Mouse (Mus musculus) CD4-positive, CD25-positive, alpha-beta regulatory T cell, adult 4 months (primary cell): ENCODE data around the gene Qk. TPM values are rescaled to one million over a fixed set of nuclear protein-coding genes. Genes with fewer than 3 reads are reported as not detected.

Experiments used
- ATAC-seq: one replicate; pipeline ENCODE4 v1.8.0; 2017
- polyA plus RNA-seq, 2 experiments: library from polyadenylated mRNA; unstranded; fragments of 100-300 nt; shearing (Covaris generic); gene quantifications; one replicate each; pipeline ENCODE4 v1.2.1; 2017

Qk gene
- polyA plus RNA-seq, 2 experiments from 2014 or later = 9.8 to 16.3 TPM

GRCm38 (mm10) chr17:10236595-10236994 is 83.1 kb downstream of the Qk start:
- no peak for ATAC-seq

DNA sequence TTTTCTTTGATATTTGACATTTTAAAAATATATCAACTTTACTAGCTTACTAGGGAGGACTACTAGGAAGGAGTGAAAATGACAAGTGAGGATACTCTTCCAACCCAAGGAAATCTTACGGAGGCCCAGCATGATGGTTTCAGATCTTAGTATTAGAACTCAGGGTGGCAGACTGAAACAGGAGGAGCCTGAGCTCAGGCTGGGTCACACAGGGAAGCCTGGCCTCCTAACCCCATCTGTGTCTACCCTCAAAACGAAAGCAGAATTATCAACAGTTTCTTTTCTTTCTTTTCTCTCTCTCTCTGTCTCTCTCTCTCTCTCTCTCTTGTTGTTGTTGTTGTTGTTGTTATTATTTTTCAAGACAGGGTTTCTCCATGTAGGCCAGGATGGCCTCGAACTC is 87.2 kb downstream of the Qk start:
- peak; percentile 82 for ATAC-seq

DNA sequence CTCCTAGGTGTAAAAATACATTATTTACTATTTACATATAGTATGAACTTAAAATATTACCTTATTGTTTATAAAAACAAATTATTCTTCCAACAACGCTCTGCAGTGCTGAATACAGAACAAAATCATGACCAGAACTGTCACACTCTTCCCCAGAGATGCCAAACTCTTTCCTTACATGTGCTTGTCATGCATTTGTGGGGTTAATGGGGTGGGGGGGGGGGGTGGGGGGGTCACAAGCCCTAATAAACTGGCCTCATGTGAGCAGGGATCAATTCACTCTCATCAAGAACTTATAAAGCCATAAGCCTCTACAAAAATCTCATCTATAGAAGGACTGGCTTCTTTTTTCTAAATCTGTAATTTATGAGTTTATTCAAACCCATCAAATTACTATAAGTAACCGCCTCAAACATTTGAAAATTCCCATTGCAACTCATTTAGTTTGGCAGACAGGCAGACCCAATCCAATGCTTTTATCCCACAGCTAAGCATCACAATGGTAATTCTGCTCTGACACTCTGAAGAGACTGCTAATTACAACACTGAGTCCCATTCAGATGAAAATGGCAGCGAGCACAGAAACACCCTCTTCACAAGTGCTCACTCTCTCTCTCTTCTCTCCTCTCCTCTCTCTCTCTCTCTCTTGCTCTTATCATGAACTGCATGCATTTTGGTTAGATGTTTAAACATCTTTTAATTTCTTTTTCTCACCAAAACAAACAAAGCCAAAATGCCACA is 91.7 kb downstream of the Qk start:
- ATAC-seq = no peak

- no peak for ATAC-seq
Observed at GRCm38 (mm10) chr17:10216164-10216563, 103.5 kb downstream of the Qk start.

GRCm38 (mm10) chr17:10209154-10209777 is 110.4 kb downstream of the Qk start:
- no peak for ATAC-seq

GRCm38 (mm10) chr17:10198662-10199061 is 121.0 kb downstream of the Qk start:
- ATAC-seq = no peak

DNA sequence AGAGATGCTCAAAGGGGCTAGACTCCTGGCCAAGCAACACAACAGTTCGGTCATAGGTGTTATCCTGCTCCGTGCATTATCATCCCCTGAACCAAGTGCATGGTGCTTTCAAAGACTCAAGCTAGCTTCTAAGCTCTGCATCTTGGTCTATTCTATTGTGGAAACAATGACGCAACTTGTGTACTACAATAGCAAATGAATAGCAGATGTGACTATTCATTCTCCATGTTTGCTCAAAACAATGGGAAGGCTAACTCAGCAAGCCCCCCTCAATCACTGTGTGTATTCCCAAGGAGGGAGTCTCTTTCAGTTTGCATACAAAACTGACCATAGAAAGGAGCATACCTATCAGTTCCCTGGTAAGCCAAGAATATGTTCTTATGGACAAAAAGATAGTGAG is 121.4 kb downstream of the Qk start:
- ATAC-seq = no peak

- no peak for ATAC-seq
Observed at GRCm38 (mm10) chr17:10195703-10196102, 124.0 kb downstream of the Qk start.

DNA sequence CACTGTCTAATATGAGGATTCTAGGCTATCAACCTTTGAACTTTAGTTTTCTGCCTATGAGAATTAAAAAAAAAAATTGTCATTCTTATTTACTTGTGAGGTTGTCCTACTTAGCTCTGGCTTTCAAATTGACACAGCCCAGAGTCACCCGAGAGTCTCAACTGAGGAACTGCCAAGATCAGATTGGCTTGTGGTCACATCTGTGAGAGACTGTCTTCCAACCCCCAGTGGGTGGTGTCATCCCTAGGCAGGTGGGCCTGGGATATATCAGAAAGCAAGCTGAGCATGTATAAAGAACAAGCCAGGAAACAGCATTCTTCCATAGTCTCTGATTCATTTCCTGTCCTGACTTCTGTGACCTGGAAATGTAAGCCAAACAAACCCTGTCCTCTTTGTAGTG is 128.8 kb downstream of the Qk start:
- ATAC-seq = no peak

GRCm38 (mm10) chr17:10188481-10188880 is 131.2 kb downstream of the Qk start:
- no peak for ATAC-seq

DNA sequence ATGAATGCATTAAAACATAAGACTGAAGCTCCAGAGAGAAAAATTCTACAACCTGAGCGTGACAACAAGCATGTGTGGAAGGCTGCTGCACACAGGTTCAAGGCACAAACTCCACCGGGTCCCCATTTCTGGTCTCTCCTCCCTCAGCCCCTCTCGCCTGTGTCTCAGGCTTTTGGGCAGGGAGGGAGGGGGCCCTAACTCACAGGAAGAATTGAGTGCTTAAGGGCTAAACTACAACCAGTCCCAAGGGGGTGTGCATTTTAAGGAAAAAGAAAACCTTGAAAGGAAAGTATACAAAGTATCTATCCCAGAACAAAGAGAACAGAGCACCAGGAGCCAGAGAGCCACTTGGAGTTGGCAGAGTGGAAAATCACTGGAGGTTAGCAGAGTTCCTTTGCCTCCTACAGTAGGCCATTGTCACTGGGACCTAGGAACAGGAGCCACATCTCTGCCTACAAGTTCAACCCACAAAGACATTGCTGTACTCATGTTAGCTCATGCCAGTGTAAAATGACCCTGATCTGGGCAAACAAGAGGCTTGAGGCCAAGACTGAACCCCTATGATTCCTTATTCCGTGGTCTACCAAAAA is 132.1 kb downstream of the Qk start:
- ATAC-seq = no peak

GRCm38 (mm10) chr17:10181761-10182160 is 137.9 kb downstream of the Qk start:
- ATAC-seq = no peak

DNA sequence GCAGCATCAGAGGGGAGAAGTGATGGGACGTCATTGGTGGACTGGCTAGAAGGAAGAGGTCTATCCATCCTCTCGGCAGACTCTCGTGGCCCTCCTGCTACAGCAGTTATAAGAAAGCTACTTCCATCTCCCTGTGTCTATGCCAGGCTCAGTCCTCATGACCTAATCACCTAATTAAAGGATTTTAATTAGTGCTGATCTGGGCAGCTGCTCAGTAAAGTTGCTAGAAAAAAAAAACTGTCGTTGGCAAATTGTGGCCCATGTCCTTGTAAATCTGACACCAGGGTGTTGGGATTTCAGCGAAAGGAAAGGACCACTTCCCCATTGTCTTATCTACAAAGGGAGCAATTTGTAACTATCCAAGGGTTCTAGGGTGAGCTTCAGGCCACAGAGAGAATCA is 142.6 kb downstream of the Qk start:
- ATAC-seq = no peak

GRCm38 (mm10) chr17:10161258-10161657 is 158.4 kb downstream of the Qk start:
- ATAC-seq = no peak

DNA sequence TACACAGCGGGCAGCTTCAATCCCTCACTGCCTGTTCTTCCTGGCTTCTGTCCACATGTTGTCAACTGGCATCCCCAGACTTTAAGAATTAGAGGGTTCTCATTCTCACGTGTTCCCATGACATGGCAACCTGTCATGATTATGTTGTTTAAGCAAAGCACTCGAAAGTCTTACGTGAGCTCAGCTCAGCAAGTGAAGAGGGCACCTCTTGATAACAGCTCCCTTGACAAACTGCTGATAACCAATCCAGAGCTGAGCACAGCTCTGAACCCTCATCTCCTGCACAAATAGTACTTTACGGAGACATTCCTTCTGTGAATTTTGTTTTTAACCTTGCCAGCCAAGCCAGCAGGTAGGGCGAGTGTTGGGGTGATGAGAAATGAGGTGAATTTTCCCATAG is 159.2 kb downstream of the Qk start:
- no peak for ATAC-seq

DNA sequence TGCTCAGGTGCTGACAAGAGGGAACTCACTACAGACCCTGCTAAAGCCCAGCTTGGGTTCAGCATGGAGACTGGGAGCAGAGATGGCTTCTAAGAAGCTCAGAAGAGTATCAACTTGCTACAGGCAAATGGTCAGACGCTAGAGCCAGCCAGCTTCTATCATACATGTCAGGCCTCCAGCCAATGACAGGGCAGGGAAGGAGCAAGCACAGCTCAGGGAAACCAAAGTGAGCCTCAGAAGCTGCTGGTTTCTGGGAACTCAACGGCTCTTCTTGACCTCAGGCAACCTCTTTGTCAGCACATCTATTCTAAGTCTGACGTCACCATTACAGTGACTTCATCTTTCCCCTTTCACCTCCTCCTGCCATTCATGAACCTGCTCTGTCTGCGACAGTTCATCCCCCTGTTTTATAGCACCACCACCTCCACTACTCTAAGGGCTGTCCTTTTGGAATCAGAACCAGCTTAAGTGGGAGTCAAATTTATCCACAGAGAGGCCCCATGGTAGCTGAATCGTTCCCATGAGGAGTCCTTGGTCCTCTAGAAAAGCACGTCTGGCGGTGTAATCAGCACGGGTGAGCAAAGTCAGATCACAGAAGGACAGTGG is 166.7 kb downstream of the Qk start:
- ATAC-seq = no peak
